ENCODE assay signal across 22 mouse cellular contexts in the genomic region with DNA sequence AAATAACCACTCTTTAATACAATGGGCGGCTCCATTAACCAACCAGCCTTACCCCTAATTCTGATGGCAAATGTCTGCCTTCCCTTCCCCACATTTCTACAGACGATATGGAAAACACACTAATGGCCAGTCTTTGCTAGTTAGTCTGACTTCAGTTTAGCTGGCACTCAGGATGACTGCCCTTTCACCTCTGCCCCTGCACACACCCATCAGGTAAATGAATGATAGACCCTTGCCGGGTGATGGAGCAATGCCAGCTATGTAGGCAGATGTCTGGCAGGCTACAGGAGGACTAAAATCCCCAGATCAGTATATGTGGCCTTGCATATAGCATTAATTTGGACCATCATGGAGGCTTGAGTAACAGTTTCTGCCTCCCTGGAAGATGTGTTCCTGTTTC.
DNase-seq lines count a peak whose midpoint lies in the region; ATAC-seq and TF ChIP-seq lines count a peak whose summit lies in the region.
"Had no signal": no experiment of that assay in that cellular context is flagged by ENCODE, and none has a peak within 500 bp of the region (broad histone marks: within the 10 kb centered on the region; RNA-seq: fewer than 3 reads in every experiment).

No protein-coding gene starts in this region.

- TF ChIP-seq CTCF in kidney, adult 2 months (conservative IDR thresholded peaks at IDR 0.05; ENCODE audit: insufficient read depth, insufficient read length, low read depth, low read length), result no peak
- no peak for TF ChIP-seq CTCF in lung, adult 2 months (IDR thresholded peaks at IDR 0.05; ENCODE audit: insufficient read depth, low read length)

- peak; percentile 85 for DNase-seq in kidney, adult 11 months
- peak; percentile 92 for DNase-seq in kidney, adult 2 months
- peak; percentile 86 to 87 for DNase-seq in kidney, postnatal 36 days
- DNase-seq in thymus, postnatal 36 days, result no peak
- DNase-seq in lung, adult 2 months, result no peak
- DNase-seq: adrenal gland, postnatal 14 days; cerebellum, adult 18-20 months; cerebellum, adult 9-11 months; cerebellum, postnatal 36 days; gastrocnemius, adult 2 months; gastrocnemius, postnatal 25 days; heart, adult 18-20 months; heart, postnatal 14 days had no signal

- no peak overlapping the region for H3K9ac ChIP-seq in kidney, embryonic 15.5 days
- H3K9ac ChIP-seq in kidney, embryonic 16.5 days (replicated peaks; ENCODE audit: low read length), result no peak overlapping the region
- H3K9ac ChIP-seq: hindbrain, embryonic 13.5 days had no signal

- H3K9me3 ChIP-seq in kidney, embryonic 15.5 days (replicated peaks), result no peaks in the 10 kb centered on the region
- no peaks in the 10 kb centered on the region for H3K9me3 ChIP-seq in kidney, embryonic 16.5 days (ENCODE audit: low read length)
- H3K9me3 ChIP-seq: embryonic facial prominence, embryonic 10.5 days; forebrain, embryonic 10.5 days; heart, embryonic 10.5 days; hindbrain, embryonic 13.5 days had no signal

- H3K4me2 ChIP-seq in kidney, embryonic 15.5 days, result no peak overlapping the region
- H3K4me2 ChIP-seq in kidney, embryonic 16.5 days (replicated peaks; ENCODE audit: low read depth, low read length), result no peak overlapping the region
- H3K4me2 ChIP-seq: hindbrain, embryonic 13.5 days had no signal

- ATAC-seq in kidney, embryonic 15.5 days (replicated peaks; ENCODE audit: low FRiP score), result no peak
- ATAC-seq in kidney, embryonic 16.5 days (ENCODE audit: low FRiP score, low TSS enrichment), result 0 out of 2 replicates have a peak, but pooled peaks have one; percentile 15
- no peak for ATAC-seq in erythroblast, adult 5-6 weeks (replicated peaks; ENCODE audit: low FRiP score, poor library complexity, severe bottlenecking)
- ATAC-seq: forebrain, embryonic 14.5 days had no signal

- 0 out of 2 replicates have a peak, but pooled peaks cover 8% of the 10 kb centered on the region for H3K4me1 ChIP-seq in kidney, embryonic 15.5 days
- peaks cover 9% of the 10 kb centered on the region; the same call in 1 of the 2 replicates for H3K4me1 ChIP-seq in kidney, adult 2 months (ENCODE audit: control insufficient read depth, insufficient read depth, low read length)
- no peaks in the 10 kb centered on the region for H3K4me1 ChIP-seq in kidney, embryonic 16.5 days (ENCODE audit: insufficient read depth, low read length)
- H3K4me1 ChIP-seq in lung, adult 2 months (ENCODE audit: control insufficient read depth, insufficient read depth, low read length), result no peaks in the 10 kb centered on the region
- H3K4me1 ChIP-seq: hindbrain, embryonic 13.5 days had no signal

- 81% methylated on average over 3 of the region's 3 CpGs for WGBS in kidney, embryonic 15.5 days
- 58% methylated on average over 3 of the region's 3 CpGs for WGBS in kidney, adult 2 months
- WGBS in kidney, embryonic 16.5 days, result 79% methylated on average over 3 of the region's 3 CpGs
- WGBS in lung, adult 2 months, result 85% methylated on average over 3 of the region's 3 CpGs

- TF ChIP-seq POLR2A in kidney, adult 2 months (IDR thresholded peaks at IDR 0.05; ENCODE audit: low read depth, low read length), result no peak
- TF ChIP-seq POLR2A in lung, adult 2 months (IDR thresholded peaks at IDR 0.05; ENCODE audit: borderline replicate concordance, extremely low read depth, low read depth, low read length), result no peak

- no peaks in the 10 kb centered on the region for H3K27me3 ChIP-seq in kidney, embryonic 15.5 days
- H3K27me3 ChIP-seq in kidney, adult 2 months (replicated peaks; ENCODE audit: control insufficient read depth, insufficient read depth, low read length), result no peaks in the 10 kb centered on the region
- no peaks in the 10 kb centered on the region for H3K27me3 ChIP-seq in kidney, embryonic 16.5 days (ENCODE audit: insufficient read depth, low read length)
- H3K27me3 ChIP-seq: hindbrain, embryonic 13.5 days had no signal

- H3K27ac ChIP-seq in kidney, embryonic 15.5 days, result no peak overlapping the region
- no peak overlapping the region for H3K27ac ChIP-seq in kidney, adult 2 months (ENCODE audit: insufficient read depth, low read depth, low read length)
- H3K27ac ChIP-seq in kidney, embryonic 16.5 days (ENCODE audit: low read length), result no peak overlapping the region
- H3K27ac ChIP-seq: embryonic facial prominence, embryonic 10.5 days; forebrain, embryonic 10.5 days; gastrocnemius, adult 2 months; heart, embryonic 10.5 days; hindbrain, embryonic 13.5 days had no signal

- H3K4me3 ChIP-seq in kidney, embryonic 15.5 days (replicated peaks), result no peak overlapping the region
- no peak overlapping the region for H3K4me3 ChIP-seq in kidney, adult 2 months (ENCODE audit: insufficient read depth, low read depth, low read length)
- H3K4me3 ChIP-seq in kidney, embryonic 16.5 days (ENCODE audit: low read length), result no peak overlapping the region
- H3K4me3 ChIP-seq in lung, adult 2 months (replicated peaks; ENCODE audit: extremely low read depth, low read depth, low read length), result no peak overlapping the region
- H3K4me3 ChIP-seq: embryonic facial prominence, embryonic 10.5 days; erythroblast, embryonic 14.5 days; forebrain, embryonic 10.5 days; gastrocnemius, adult 2 months; heart, embryonic 10.5 days; hindbrain, embryonic 13.5 days had no signal

- H3K36me3 ChIP-seq in kidney, embryonic 15.5 days, result no peaks in the 10 kb centered on the region; the same call in 1 of the 2 replicates
- H3K36me3 ChIP-seq in kidney, adult 2 months (ENCODE audit: control insufficient read depth, insufficient read depth, low read length), result no peaks in the 10 kb centered on the region
- no peaks in the 10 kb centered on the region for H3K36me3 ChIP-seq in kidney, embryonic 16.5 days (ENCODE audit: insufficient read depth, low read length)
- H3K36me3 ChIP-seq: embryonic facial prominence, embryonic 10.5 days; forebrain, embryonic 10.5 days; hindbrain, embryonic 13.5 days had no signal

Comparison
In these comparisons a context has a peak if more than half of its experiments do, and no peak if none do; other contexts are left out.
1. DNase-seq: peak in kidney, adult 11 months (single experiment), kidney, adult 2 months (single experiment) and kidney, postnatal 36 days (2 of 2); none in thymus, postnatal 36 days (0 of 2) and lung, adult 2 months (single experiment).